Mouse (Mus musculus): ENCODE measurements around the gene Ly86.

DNA sequence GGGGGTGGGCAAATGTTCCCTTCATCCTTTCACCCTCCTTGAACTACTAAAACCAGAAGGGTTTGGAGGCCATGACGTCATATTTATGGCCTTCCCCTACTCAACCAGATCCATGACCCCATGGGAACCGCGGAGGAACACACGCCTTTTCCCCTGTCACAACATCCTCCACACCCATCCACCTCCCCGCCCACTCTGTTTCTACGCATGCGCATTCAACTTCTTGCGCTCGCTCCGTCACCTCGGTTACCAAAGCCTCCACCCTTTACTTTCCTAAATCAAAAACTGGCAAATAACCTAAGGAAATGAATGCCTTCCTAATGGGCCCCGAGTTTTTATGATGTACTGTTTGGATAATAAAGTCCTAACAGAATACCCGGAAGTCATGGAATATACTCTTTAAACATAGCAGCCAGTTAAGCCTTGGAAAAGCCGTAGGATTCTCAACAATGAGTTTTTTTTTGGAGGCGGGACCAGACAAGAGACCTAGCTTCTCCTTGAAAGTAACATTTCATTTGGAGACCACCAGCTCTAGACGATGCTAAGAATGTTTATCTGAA lies 101.8 kb downstream of the Ly86 start:
- TF ChIP-seq GATA1 (IDR thresholded peaks at IDR 0.05; ENCODE audit: borderline replicate concordance, low read length) (no peak), FLI1 (IDR thresholded peaks at IDR 0.05; ENCODE audit: low read length) (no peak)

Measured in megakaryocyte, embryonic 14.5 days (primary cell).